Mouse (Mus musculus): ENCODE data around the gene Cstf1. TPM values are rescaled to one million over a fixed set of nuclear protein-coding genes. Genes with fewer than 3 reads are reported as not detected.

The Cstf1 gene
- polyA plus RNA-seq, 1 experiment from 2014 or later: 24.5 TPM

DNA sequence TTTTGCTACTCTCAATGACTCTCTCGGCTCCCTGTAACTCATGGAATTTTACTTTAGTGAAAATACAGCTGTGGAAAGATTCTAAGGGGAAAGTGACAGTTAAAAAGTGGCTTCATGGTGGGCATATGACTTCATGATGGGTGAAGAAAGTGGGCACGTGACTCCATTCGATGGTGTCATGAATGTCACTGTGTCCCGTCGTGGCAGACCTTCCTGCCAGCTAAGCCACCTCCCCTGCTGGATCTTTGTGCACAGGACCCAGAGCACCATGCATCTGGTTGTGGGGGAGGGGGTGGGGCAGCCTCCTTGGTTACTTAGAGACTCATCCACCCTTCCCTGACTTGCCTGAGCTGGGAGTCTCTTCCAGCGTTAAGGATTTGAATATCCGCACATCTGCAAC lies 33.8 kb downstream of the Cstf1 start:
- Histone ChIP-seq H3K9ac (replicated peaks; ENCODE audit: low read depth, low read length) (no peak overlapping the region), H3K27ac (ENCODE audit: low read depth, low read length) (no peak overlapping the region), H3K4me2 (ENCODE audit: low read depth, low read length) (no peak overlapping the region), H3K36me3 (ENCODE audit: control insufficient read depth, insufficient read depth, low read length) (no peaks in the 10 kb centered on the region), H3K9me3 (ENCODE audit: control insufficient read depth, low read length) (no peaks in the 10 kb centered on the region), H3K4me3 (ENCODE audit: low read depth, low read length) (no peak overlapping the region), H3K4me1 (ENCODE audit: control insufficient read depth, insufficient read depth, low read length) (no peaks in the 10 kb centered on the region), H3K27me3 (ENCODE audit: control insufficient read depth, insufficient read depth, low read length) (no peaks in the 10 kb centered on the region; the same call in 1 of the 2 replicates)
- WGBS: 65% methylated on average over 7 of the region's 7 CpGs
- no peak for ATAC-seq (ENCODE audit: low read depth)

DNA sequence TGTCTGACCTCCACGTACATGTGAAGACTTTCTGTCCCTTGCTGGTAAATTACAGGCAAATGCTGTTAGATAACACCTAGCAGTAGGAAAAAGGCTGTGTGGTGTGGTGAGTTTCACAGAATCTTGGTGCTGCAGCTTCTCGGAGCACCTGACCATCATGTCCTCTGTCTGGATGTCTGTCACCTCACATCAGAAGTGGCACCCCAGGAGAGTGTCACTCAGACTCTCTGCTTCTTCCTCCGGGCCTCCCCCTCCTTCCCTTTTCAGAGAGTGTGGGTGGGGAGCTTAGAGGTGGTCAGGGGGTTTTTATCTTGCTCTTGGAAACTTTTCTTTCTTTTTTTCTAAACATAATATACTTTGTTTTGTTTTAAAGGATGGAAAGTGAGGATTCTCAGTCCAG lies 34.5 kb downstream of the Cstf1 start:
- Histone ChIP-seq H3K9ac (replicated peaks; ENCODE audit: low read depth, low read length) (no peak overlapping the region), H3K4me1 (ENCODE audit: control insufficient read depth, insufficient read depth, low read length) (no peaks in the 10 kb centered on the region), H3K27me3 (ENCODE audit: control insufficient read depth, insufficient read depth, low read length) (no peaks in the 10 kb centered on the region; the same call in 1 of the 2 replicates), H3K27ac (ENCODE audit: low read depth, low read length) (no peak overlapping the region), H3K4me3 (ENCODE audit: low read depth, low read length) (no peak overlapping the region), H3K9me3 (ENCODE audit: control insufficient read depth, low read length) (no peaks in the 10 kb centered on the region), H3K36me3 (ENCODE audit: control insufficient read depth, insufficient read depth, low read length) (no peaks in the 10 kb centered on the region), H3K4me2 (ENCODE audit: low read depth, low read length) (no peak overlapping the region)
- ATAC-seq (ENCODE audit: low read depth): no peak
- 81% methylated on average over 3 of the region's 3 CpGs for WGBS

DNA sequence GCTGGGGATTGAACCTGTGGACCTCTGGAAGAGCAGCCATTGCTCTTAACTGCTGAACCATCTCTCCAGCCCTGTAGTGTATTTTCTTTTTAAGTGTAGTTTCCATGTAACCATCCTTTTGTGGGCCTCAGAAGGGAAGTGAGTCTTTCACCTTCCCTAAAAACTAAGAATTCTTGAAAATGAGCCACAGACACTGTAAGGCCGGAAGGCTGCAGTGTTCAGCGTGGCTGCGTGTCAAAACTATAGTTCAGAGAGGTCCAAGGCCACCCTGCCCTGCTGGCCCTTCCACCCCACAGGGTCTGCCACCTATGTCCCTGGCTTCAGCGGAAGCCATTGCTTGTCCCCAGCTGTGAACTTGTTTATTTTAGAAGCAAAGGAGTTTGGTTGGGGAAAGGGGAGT lies 35.7 kb downstream of the Cstf1 start:
- Histone ChIP-seq H3K9me3 (ENCODE audit: control insufficient read depth, low read length) (no peaks in the 10 kb centered on the region), H3K36me3 (ENCODE audit: control insufficient read depth, insufficient read depth, low read length) (no peaks in the 10 kb centered on the region), H3K27me3 (ENCODE audit: control insufficient read depth, insufficient read depth, low read length) (no peaks in the 10 kb centered on the region; the same call in 1 of the 2 replicates), H3K4me1 (ENCODE audit: control insufficient read depth, insufficient read depth, low read length) (no peaks in the 10 kb centered on the region), H3K27ac (ENCODE audit: low read depth, low read length) (no peak overlapping the region), H3K9ac (replicated peaks; ENCODE audit: low read depth, low read length) (no peak overlapping the region), H3K4me2 (ENCODE audit: low read depth, low read length) (no peak overlapping the region), H3K4me3 (ENCODE audit: low read depth, low read length) (no peak overlapping the region)
- no peak for ATAC-seq (ENCODE audit: low read depth)
- WGBS: 65% methylated on average over 4 of the region's 4 CpGs

DNA sequence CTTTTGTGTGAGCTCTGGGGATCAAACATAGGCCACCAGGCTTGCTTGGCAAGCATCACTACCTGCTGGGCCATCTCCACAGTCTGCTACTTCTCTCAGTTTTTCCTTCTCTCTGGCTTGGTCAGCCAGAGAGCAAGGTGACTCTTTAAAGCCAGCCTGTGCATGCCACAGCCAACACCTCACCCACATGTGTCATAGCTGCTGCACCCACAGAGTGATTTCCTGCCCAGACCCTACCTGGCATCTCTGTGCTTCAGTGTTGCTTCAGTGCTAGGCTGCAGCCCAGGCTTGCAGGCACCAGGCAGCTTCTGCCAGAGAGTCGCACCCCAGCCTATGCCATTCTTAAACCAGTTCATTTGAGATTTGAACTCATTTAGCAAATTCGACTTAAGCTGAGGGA lies 37.0 kb downstream of the Cstf1 start:
- no peak overlapping the region for H3K4me2 ChIP-seq (ENCODE audit: low read depth, low read length)
- no peak overlapping the region for H3K4me3 ChIP-seq (ENCODE audit: low read depth, low read length)
- no peaks in the 10 kb centered on the region; the same call in 1 of the 2 replicates for H3K27me3 ChIP-seq (ENCODE audit: control insufficient read depth, insufficient read depth, low read length)
- no peak overlapping the region for H3K27ac ChIP-seq (ENCODE audit: low read depth, low read length)
- H3K9me3 ChIP-seq (ENCODE audit: control insufficient read depth, low read length): no peaks in the 10 kb centered on the region
- WGBS: 78% methylated on average over 2 of the region's 2 CpGs
- H3K4me1 ChIP-seq (ENCODE audit: control insufficient read depth, insufficient read depth, low read length): 0 out of 2 replicates have a peak, but pooled peaks cover 2% of the 10 kb centered on the region
- no peaks in the 10 kb centered on the region for H3K36me3 ChIP-seq (ENCODE audit: control insufficient read depth, insufficient read depth, low read length)
- no peak for ATAC-seq (ENCODE audit: low read depth)
- H3K9ac ChIP-seq (replicated peaks; ENCODE audit: low read depth, low read length): no peak overlapping the region

DNA sequence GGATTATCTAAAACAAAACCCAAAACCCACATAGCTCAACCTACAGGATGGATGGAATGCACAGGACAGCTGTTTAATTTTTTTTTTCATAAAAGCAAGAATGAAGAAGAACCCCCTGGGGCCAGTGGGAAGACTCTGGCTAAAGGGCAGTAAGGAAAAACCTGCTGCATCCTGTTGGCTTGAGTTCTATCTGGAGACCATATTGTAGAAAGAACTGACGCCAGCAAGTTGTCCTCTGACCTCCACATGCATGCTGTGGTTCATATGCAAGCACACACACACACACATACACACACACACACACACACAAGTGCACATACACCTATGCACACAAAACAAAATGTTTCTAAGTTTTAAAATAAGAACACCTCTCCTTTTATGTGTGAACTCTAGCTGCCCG lies 40.2 kb downstream of the Cstf1 start:
- H3K4me3 ChIP-seq (ENCODE audit: low read depth, low read length): no peak overlapping the region
- ATAC-seq (ENCODE audit: low read depth): no peak
- 87% methylated on average over 2 of the region's 2 CpGs for WGBS

DNA sequence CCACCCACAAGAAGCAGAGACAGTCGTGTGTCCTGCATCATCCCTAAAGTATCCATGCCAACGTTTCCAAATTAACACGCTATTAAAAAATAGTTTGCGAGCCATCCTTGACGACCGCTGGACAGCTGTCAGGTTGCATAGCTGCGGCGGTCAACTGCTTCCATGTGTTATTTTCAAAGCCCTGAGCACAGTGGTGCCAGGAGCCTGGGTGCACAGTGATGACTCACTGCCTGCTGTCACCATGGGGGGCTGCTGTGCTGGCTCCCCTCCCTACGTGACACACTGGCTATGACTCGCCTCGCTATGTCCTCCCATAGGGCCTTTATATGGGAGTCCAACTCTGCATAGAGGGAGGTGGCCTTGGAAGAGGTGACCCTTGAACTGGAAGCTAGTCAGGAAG lies 40.6 kb downstream of the Cstf1 start:
- H3K4me2 ChIP-seq (ENCODE audit: low read depth, low read length): no peak overlapping the region
- 79% methylated on average over 11 of the region's 11 CpGs for WGBS
- no peak for ATAC-seq (ENCODE audit: low read depth)
- H3K9me3 ChIP-seq (ENCODE audit: control insufficient read depth, low read length): no peaks in the 10 kb centered on the region
- no peak overlapping the region for H3K27ac ChIP-seq (ENCODE audit: low read depth, low read length)
- H3K27me3 ChIP-seq (ENCODE audit: control insufficient read depth, insufficient read depth, low read length): no peaks in the 10 kb centered on the region
- H3K4me1 ChIP-seq (ENCODE audit: control insufficient read depth, insufficient read depth, low read length): 0 out of 2 replicates have a peak, but pooled peaks cover 3% of the 10 kb centered on the region
- H3K4me3 ChIP-seq (ENCODE audit: low read depth, low read length): no peak overlapping the region
- no peak overlapping the region for H3K9ac ChIP-seq (replicated peaks; ENCODE audit: low read depth, low read length)
- H3K36me3 ChIP-seq (ENCODE audit: control insufficient read depth, insufficient read depth, low read length): no peaks in the 10 kb centered on the region

More for the DNA sequence above, 40.2 kb downstream of the Cstf1 start:
- no peaks in the 10 kb centered on the region for H3K9me3 ChIP-seq (ENCODE audit: control insufficient read depth, low read length)
- no peaks in the 10 kb centered on the region for H3K36me3 ChIP-seq (ENCODE audit: control insufficient read depth, insufficient read depth, low read length)
- no peak overlapping the region for H3K9ac ChIP-seq (replicated peaks; ENCODE audit: low read depth, low read length)
- H3K4me2 ChIP-seq (ENCODE audit: low read depth, low read length): no peak overlapping the region
- H3K27me3 ChIP-seq (ENCODE audit: control insufficient read depth, insufficient read depth, low read length): no peaks in the 10 kb centered on the region
- 0 out of 2 replicates have a peak, but pooled peaks cover 3% of the 10 kb centered on the region for H3K4me1 ChIP-seq (ENCODE audit: control insufficient read depth, insufficient read depth, low read length)
- no peak overlapping the region for H3K27ac ChIP-seq (ENCODE audit: low read depth, low read length)

DNA sequence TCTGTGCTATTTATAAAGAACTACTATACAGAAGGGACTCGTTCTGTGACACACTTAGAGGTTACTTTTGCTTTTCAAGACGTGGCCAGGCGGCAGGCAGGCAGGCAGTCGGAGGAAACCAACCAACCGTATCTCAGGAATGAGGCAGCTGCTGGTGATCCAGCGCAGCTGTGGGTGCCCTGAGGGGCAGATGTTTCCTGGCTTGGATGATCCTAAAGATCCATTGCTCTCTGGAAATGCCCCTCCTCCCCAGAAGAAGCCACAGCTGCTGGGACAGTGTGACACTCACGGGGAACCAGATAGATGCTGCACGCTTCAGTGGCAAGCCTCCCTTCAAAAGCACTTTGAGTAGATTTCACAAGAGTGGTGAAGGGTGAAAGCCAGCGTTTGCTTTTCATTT lies 42.0 kb downstream of the Cstf1 start:
- H3K27ac ChIP-seq (ENCODE audit: low read depth, low read length): no peak overlapping the region
- H3K9me3 ChIP-seq (ENCODE audit: control insufficient read depth, low read length): no peaks in the 10 kb centered on the region
- 21% methylated on average over 9 of the region's 9 CpGs for WGBS
- 0 out of 2 replicates have a peak, but pooled peaks cover 3% of the 10 kb centered on the region for H3K4me1 ChIP-seq (ENCODE audit: control insufficient read depth, insufficient read depth, low read length)
- peak; percentile 68; the same call in 1 of the 2 replicates for ATAC-seq (ENCODE audit: low read depth)
- H3K9ac ChIP-seq (replicated peaks; ENCODE audit: low read depth, low read length): no peak overlapping the region
- no peak overlapping the region for H3K4me2 ChIP-seq (ENCODE audit: low read depth, low read length)
- H3K36me3 ChIP-seq (ENCODE audit: control insufficient read depth, insufficient read depth, low read length): no peaks in the 10 kb centered on the region
- no peaks in the 10 kb centered on the region for H3K27me3 ChIP-seq (ENCODE audit: control insufficient read depth, insufficient read depth, low read length)
- H3K4me3 ChIP-seq (ENCODE audit: low read depth, low read length): no peak overlapping the region

DNA sequence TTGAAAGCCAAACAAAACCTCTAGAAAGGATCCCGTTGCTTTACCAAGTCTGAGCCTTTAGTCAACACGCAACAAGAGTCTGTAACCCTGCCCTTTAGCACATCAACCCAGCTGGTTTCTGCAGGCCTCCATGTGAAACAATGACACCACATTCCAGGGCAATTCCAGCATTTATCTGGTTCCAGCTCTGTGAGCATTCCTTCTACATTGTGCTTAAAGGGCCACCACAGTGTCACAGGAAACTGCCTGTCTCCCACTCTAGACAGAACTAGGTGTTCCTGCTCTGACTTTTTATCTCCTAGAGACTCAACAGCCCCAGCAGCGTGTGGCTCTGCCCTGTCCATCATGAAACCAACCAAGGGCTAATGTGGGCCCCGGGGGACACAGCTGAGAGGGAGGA lies 42.8 kb downstream of the Cstf1 start:
- Histone ChIP-seq H3K4me1 (ENCODE audit: control insufficient read depth, insufficient read depth, low read length) (0 out of 2 replicates have a peak, but pooled peaks cover 3% of the 10 kb centered on the region), H3K27ac (ENCODE audit: low read depth, low read length) (no peak overlapping the region), H3K27me3 (ENCODE audit: control insufficient read depth, insufficient read depth, low read length) (no peaks in the 10 kb centered on the region), H3K9me3 (ENCODE audit: control insufficient read depth, low read length) (no peaks in the 10 kb centered on the region), H3K9ac (replicated peaks; ENCODE audit: low read depth, low read length) (no peak overlapping the region), H3K4me2 (ENCODE audit: low read depth, low read length) (no peak overlapping the region), H3K36me3 (ENCODE audit: control insufficient read depth, insufficient read depth, low read length) (no peaks in the 10 kb centered on the region), H3K4me3 (ENCODE audit: low read depth, low read length) (no peak overlapping the region)
- WGBS: 34% methylated on average over 4 of the region's 4 CpGs
- no peak for ATAC-seq (ENCODE audit: low read depth)

DNA sequence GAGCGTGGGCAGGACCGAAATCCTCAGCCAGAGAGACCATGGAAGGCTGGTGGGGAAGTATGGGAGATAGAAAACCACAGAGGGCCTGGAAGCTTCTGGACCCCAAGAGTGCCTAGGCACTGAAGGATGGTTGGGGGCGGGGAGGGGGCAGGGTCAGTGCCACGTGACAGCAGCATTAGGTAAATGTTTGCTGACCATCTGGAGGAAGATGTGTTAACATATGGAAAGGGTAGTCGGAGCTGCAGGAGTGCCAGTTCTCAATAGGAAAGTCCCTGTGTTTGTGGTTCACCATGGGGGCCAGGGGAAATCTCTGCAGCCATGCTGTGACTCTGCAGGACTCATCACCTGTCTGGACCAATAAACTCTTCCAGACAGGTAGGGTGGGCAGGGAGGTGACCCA lies 43.4 kb downstream of the Cstf1 start:
- Histone ChIP-seq H3K9ac (replicated peaks; ENCODE audit: low read depth, low read length) (no peak overlapping the region), H3K36me3 (ENCODE audit: control insufficient read depth, insufficient read depth, low read length) (no peaks in the 10 kb centered on the region), H3K4me1 (ENCODE audit: control insufficient read depth, insufficient read depth, low read length) (0 out of 2 replicates have a peak, but pooled peaks cover 3% of the 10 kb centered on the region), H3K27ac (ENCODE audit: low read depth, low read length) (no peak overlapping the region), H3K4me2 (ENCODE audit: low read depth, low read length) (no peak overlapping the region), H3K4me3 (ENCODE audit: low read depth, low read length) (no peak overlapping the region), H3K9me3 (ENCODE audit: control insufficient read depth, low read length) (no peaks in the 10 kb centered on the region), H3K27me3 (ENCODE audit: control insufficient read depth, insufficient read depth, low read length) (no peaks in the 10 kb centered on the region)
- ATAC-seq (ENCODE audit: low read depth): no peak
- WGBS: 54% methylated on average over 5 of the region's 5 CpGs
